Mouse (Mus musculus): Measurements from ENCODE around the gene Tmem178. TPM values are rescaled to one million over a fixed set of nuclear protein-coding genes. Genes with fewer than 3 reads are reported as not detected.
A peak's percentile ranks its signal among the peaks of the same experiment; 100 is the strongest.

The Tmem178 gene
- total and polyA plus RNA-seq, 3 experiments = 0.28 TPM; not detected in 2

DNA sequence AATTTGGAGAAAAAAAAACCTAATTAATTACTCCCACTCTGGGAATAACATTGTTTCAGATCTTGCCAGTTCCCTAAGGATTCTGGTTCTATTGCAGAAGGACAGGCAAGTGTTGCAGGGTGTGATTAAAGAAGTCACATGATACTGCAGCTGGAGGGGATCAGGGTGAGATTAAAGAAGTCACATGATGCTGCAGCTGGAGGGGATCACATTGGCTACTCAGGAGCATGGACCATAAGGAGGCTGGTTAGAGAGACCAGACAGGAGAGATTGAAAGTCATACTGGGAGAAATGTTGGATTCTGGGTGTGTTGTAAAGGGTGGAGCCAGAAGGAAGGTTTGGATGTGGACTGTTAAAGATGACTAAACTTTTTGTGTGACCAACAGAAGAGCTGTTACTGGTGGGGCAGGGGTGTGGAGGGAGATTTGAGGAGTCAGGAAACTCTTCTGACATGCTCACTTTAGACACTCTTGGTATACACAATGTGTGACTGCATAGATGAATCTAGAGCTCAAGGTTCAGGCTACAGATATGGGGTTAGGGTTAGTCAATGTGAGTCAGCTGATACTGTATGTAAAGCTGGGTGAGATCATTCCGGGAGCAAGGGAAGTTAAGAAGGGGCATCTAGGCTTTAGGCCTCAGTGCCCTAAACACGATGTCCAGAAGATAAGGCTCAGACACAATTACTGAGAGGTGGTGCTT lies 94.4 kb downstream of the Tmem178 start:
- Histone ChIP-seq H3K4me1 (ENCODE audit: control insufficient read depth in 1 of 2, insufficient read depth in 2 of 2, low read length in 2 of 2) (peaks cover 0 to 6% of the 10 kb centered on the region in 2 experiments; a peak in 2 of 4 replicates), H3K79me2 (ENCODE audit: control insufficient read depth, insufficient read depth, low read length, poor library complexity) (no peaks in the 10 kb centered on the region), H3K27ac (ENCODE audit: control insufficient read depth, low read depth, low read length) (no peak overlapping the region), H3K36me3 (ENCODE audit: control insufficient read depth in 1 of 2, insufficient read depth in 2 of 2, low read length in 2 of 2) (peaks cover 17 to 18% of the 10 kb centered on the region in 2 experiments), H3K9ac (ENCODE audit: control insufficient read depth, low read depth, low read length, poor library complexity, severe bottlenecking) (no peak overlapping the region), H3K4me3 (ENCODE audit: control insufficient read depth in 1 of 2, insufficient read depth in 1 of 2, low read depth in 2 of 2, low read length in 2 of 2) (no peak overlapping the region), H3K9me3 (replicated peaks; ENCODE audit: insufficient read depth, low read length) (no peaks in the 10 kb centered on the region), H3K27me3 (ENCODE audit: control insufficient read depth in 1 of 2, insufficient read depth in 2 of 2, low read length in 2 of 2) (no peaks in the 10 kb centered on the region)
- DNase-seq (ENCODE audit: low read depth, low spot score) = no peak
- TF ChIP-seq MAZ (IDR thresholded peaks at IDR 0.05; ENCODE audit: low read depth, low read length) (no peak), EP300 (IDR thresholded peaks at IDR 0.05; ENCODE audit: low read depth in 1 of 2, low read length in 2 of 2) (no peak), USF1 (IDR thresholded peaks at IDR 0.05; ENCODE audit: low read depth, low read length) (peak; percentile 75), TAL1 (IDR thresholded peaks at IDR 0.05; ENCODE audit: low read length) (peak; percentile 18), MAX (IDR thresholded peaks at IDR 0.05; ENCODE audit: low read length) (no peak), USF2 (IDR thresholded peaks at IDR 0.05; ENCODE audit: borderline replicate concordance in 1 of 2, insufficient read depth in 1 of 2, low read depth in 1 of 2, low read length in 2 of 2) (peak in 1 of 2 experiments; percentile 33; a peak in 1 of 4 replicates)

DNA sequence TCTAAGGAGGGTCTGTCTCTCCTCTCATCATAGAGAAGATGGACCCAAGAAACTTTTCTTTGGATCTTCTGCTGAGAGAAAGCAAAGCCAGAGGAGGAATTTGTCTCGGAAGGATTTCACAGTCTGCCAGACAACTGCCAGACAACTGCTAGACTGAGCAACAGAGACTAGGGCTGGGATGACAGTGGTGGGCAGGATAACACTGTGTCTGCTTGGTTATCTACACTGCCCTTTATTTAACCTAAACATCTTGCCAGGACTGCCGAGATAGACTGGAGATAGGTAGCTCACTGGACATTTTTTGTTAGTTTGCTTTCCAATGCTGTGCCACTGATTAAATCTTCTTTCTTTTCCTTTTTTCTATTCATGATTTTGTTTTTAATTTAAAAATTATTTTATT lies 97.2 kb downstream of the Tmem178 start:
- H3K4me1 ChIP-seq (ENCODE audit: control insufficient read depth in 1 of 2, insufficient read depth in 2 of 2, low read length in 2 of 2) = peaks cover 5 to 6% of the 10 kb centered on the region in 2 experiments; a peak in 3 of 4 replicates
- peaks cover 15 to 16% of the 10 kb centered on the region in 2 experiments for H3K36me3 ChIP-seq (ENCODE audit: control insufficient read depth in 1 of 2, insufficient read depth in 2 of 2, low read length in 2 of 2)

More for the DNA sequence above, 97.2 kb downstream of the Tmem178 start:
- H3K27ac ChIP-seq (ENCODE audit: control insufficient read depth, low read depth, low read length) = no peak overlapping the region
- H3K9ac ChIP-seq (ENCODE audit: control insufficient read depth, low read depth, low read length, poor library complexity, severe bottlenecking) = no peak overlapping the region
- H3K27me3 ChIP-seq (ENCODE audit: control insufficient read depth in 1 of 2, insufficient read depth in 2 of 2, low read length in 2 of 2) = no peaks in the 10 kb centered on the region
- TF ChIP-seq KAT2A (conservative IDR thresholded peaks at IDR 0.05; ENCODE audit: low read depth, low read length) (no peak), RCOR1 (IDR thresholded peaks at IDR 0.05; ENCODE audit: low read depth, low read length) (no peak), MAZ (IDR thresholded peaks at IDR 0.05; ENCODE audit: low read depth, low read length) (no peak), POLR2AphosphoS2 (IDR thresholded peaks at IDR 0.05; ENCODE audit: low read length) (no peak), NRF1 (IDR thresholded peaks at IDR 0.05; ENCODE audit: insufficient read depth, low read depth, low read length, poor library complexity, severe bottlenecking) (no peak), TCF12 (IDR thresholded peaks at IDR 0.05; ENCODE audit: low read depth, low read length) (peak; percentile 48; the same call in 1 of the 2 replicates), MYB (IDR thresholded peaks at IDR 0.05; ENCODE audit: low read depth, low read length) (no peak), MXI1 (IDR thresholded peaks at IDR 0.05; ENCODE audit: low read depth, low read length) (no peak), GATA1 (IDR thresholded peaks at IDR 0.05; ENCODE audit: low read depth, low read length) (peak; percentile 42; the same call in 1 of the 2 replicates), SMC3 (IDR thresholded peaks at IDR 0.05; ENCODE audit: low read depth, low read length) (no peak), RAD21 (IDR thresholded peaks at IDR 0.05; ENCODE audit: low read depth, low read length) (no peak), BHLHE40 (IDR thresholded peaks at IDR 0.05; ENCODE audit: borderline replicate concordance, low read depth, low read length) (no peak), EP300 (IDR thresholded peaks at IDR 0.05; ENCODE audit: low read depth in 1 of 2, low read length in 2 of 2) (peak in 1 of 2 experiments; percentile 42; a peak in 2 of 4 replicates), TAL1 (IDR thresholded peaks at IDR 0.05; ENCODE audit: low read length) (no peak), USF1 (IDR thresholded peaks at IDR 0.05; ENCODE audit: low read depth, low read length) (no peak), HCFC1 (IDR thresholded peaks at IDR 0.05; ENCODE audit: low read depth, low read length) (no peak), SIN3A (IDR thresholded peaks at IDR 0.05; ENCODE audit: low read length) (no peak), TBP (IDR thresholded peaks at IDR 0.05; ENCODE audit: low read depth, low read length) (no peak), ZMIZ1 (IDR thresholded peaks at IDR 0.05; ENCODE audit: low read depth, low read length) (no peak), NELFE (IDR thresholded peaks at IDR 0.05; ENCODE audit: low read depth, low read length) (no peak), CHD1 (IDR thresholded peaks at IDR 0.05; ENCODE audit: low read depth, low read length) (no peak), UBTF (IDR thresholded peaks at IDR 0.05; ENCODE audit: borderline replicate concordance, insufficient read depth, low read depth, low read length) (no peak), GABPA (IDR thresholded peaks at IDR 0.05; ENCODE audit: low read depth, low read length) (no peak), JUND (IDR thresholded peaks at IDR 0.05; ENCODE audit: low read depth, low read length) (no peak)
- H3K4me3 ChIP-seq (ENCODE audit: control insufficient read depth in 1 of 2, insufficient read depth in 1 of 2, low read depth in 2 of 2, low read length in 2 of 2) = no peak overlapping the region
- no peaks in the 10 kb centered on the region for H3K9me3 ChIP-seq (replicated peaks; ENCODE audit: insufficient read depth, low read length)
- DNase-seq (ENCODE audit: low read depth, low spot score) = no peak
- H3K79me2 ChIP-seq (ENCODE audit: control insufficient read depth, insufficient read depth, low read length, poor library complexity) = no peaks in the 10 kb centered on the region

Measured in MEL (cell line).